Mouse (Mus musculus): Measurements from ENCODE around the gene Sipa1l1.

DNA sequence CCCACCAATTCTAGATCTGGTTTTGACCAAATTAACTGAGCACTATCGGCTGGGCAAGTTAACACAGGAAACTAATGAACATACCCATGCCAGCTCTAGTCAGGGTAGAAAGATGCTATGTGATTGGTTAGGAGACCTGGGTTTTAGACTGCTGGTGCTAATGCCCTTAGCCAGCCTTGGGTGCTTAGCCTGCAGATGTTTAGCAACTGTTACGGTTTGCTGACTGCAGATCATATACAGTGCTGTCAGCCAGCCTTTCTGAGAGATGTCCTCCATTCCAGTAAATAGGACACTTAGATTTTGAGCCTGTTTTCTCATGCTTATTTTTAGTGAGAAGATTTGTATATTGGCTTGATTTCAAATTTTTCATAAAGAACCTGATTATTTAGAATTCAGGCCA is 135.0 kb downstream of the Sipa1l1 start:
- TF ChIP-seq CTCF (IDR thresholded peaks at IDR 0.05; ENCODE audit: control insufficient read depth, insufficient read depth, insufficient read length) (no peak), USF1 (IDR thresholded peaks at IDR 0.05; ENCODE audit: low read depth) (no peak), MYOD1 (IDR thresholded peaks at IDR 0.05; ENCODE audit: control insufficient read depth, insufficient read length, low read depth) (no peak), MYOG (IDR thresholded peaks at IDR 0.05; ENCODE audit: control insufficient read depth, extremely low read depth, insufficient read length) (no peak), MAX (IDR thresholded peaks at IDR 0.05) (no peak)
